Mouse (Mus musculus) myocyte (in vitro differentiated cells): ENCODE results near the gene Smarcb1.

Experiments
- E2F4 ChIP-seq: IDR thresholded peaks from one replicate; pipeline ENCODE4 v1.6.1; 2011; ENCODE audit warnings: mild to moderate bottlenecking, control low read depth, moderate library complexity; ENCODE audit not compliant: insufficient read depth
- MAX ChIP-seq: IDR thresholded peaks from one replicate; pipeline ENCODE4 v1.6.1; 2011; ENCODE audit warnings: low read depth, mild to moderate bottlenecking, control low read depth
- MYOD1 ChIP-seq, 3 experiments: IDR thresholded peaks; one replicate each; pipeline ENCODE4 v1.6.1; 2011; ENCODE audit warnings: control low read depth in 2 of 3, low read depth in 2 of 3, mild to moderate bottlenecking in 2 of 3, moderate library complexity in 1 of 3; ENCODE audit not compliant: insufficient read length in 2 of 3, control insufficient read depth in 1 of 3
- POLR2A ChIP-seq: IDR thresholded peaks from one replicate; pipeline ENCODE4 v1.6.1; 2011; ENCODE audit warnings: low read depth, mild to moderate bottlenecking, control low read depth, moderate library complexity; ENCODE audit not compliant: insufficient read length
- POLR2AphosphoS2 ChIP-seq: IDR thresholded peaks from one replicate; pipeline ENCODE4 v1.6.1; 2011; ENCODE audit warnings: low read depth, control low read depth; ENCODE audit not compliant: insufficient read length
- TCF12 ChIP-seq: IDR thresholded peaks from one replicate; pipeline ENCODE4 v1.6.1; 2011; ENCODE audit warnings: mild to moderate bottlenecking, control low read depth; ENCODE audit not compliant: poor library complexity, insufficient read depth, severe bottlenecking
- USF1 ChIP-seq: IDR thresholded peaks from one replicate; pipeline ENCODE4 v1.6.1; 2011; ENCODE audit warnings: low read depth, mild to moderate bottlenecking, control low read depth, moderate library complexity

GRCm38 (mm10) chr10:75898039-75898564 lies 23.3 kb downstream of the Smarcb1 start:
- TF ChIP-seq MAX: no peak
- TF ChIP-seq USF1: no peak
- TF ChIP-seq E2F4: no peak
- no peak for TF ChIP-seq MYOD1 (IDR thresholded peaks at IDR 0.05; ENCODE audit: control insufficient read depth in 1 of 3, insufficient read length in 2 of 3, low read depth in 2 of 3)
- TF ChIP-seq POLR2A: no peak
- TF ChIP-seq TCF12: no peak
- TF ChIP-seq POLR2AphosphoS2: no peak
